8 mouse cellular contexts compared by ENCODE assay signal in the genomic region with DNA sequence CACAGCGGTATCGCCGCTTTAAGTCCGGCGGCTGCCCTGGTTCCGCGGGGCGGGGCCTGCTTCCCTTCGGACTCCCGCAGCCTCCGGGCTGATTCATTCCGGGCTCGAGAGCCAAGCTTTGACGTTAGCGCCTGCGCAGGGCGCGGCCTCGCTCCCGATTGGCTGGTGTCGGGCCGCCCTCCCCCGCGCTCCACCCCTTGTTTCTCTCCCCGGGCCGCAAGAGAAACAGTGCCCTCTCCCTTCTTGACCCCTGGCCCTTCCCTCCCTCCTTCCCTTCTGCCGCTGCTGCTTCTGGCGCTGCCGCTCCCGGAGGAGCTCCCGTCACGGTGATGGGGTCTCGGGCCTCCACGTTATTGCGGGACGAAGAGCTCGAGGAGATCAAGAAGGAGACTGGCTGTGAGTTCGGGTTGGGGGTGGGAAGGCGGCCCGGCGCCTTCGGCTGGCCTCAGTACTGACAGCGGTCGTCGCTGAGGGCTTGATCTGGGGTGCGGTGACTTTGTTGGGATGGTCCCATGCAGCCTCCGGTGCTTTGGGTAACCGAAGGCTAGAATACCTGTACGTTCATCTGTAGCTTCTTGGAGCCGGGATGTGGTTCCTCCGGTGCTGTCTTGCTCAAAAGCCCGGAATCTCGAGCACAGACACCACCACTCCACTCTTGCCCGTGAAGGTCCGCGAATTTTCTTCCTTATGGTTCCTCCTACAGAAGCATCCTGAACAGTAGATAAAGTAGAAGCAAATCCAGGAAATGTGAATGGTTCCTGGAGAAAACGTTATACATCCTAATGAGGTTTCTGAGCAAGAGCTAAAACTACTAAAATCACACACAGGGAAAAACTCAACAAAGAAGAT. TPM values are rescaled to one million over a fixed set of nuclear protein-coding genes. Genes with fewer than 3 reads are reported as not detected.
DNase-seq lines count a peak whose midpoint lies in the region; ATAC-seq and TF ChIP-seq lines count a peak whose summit lies in the region.

A gene (minus strand): TSS at position 106 of the 849 bp plus-strand sequence.
A gene (plus strand): TSS at position 176 of the 849 bp plus-strand sequence.

- H3K9ac ChIP-seq in hindbrain, embryonic 13.5 days, result peak within 1 kb of the TSS; percentile 83

- H3K36me3 ChIP-seq in hindbrain, embryonic 13.5 days, result no peaks in the 10 kb centered on the region

- WGBS in hindbrain, embryonic 13.5 days, result under 1% methylated on average over 57 of the region's 57 CpGs

- peak within 1 kb of the TSS; percentile 88 for H3K27ac ChIP-seq in hindbrain, embryonic 13.5 days

- ATAC-seq in Patski, result peak; percentile 90
- ATAC-seq in hindbrain, embryonic 13.5 days (ENCODE audit: low FRiP score), result peak; percentile 98

- DNase-seq in Patski (ENCODE audit: low read depth, low spot score), result peak; percentile 85
- peak; percentile 99 for DNase-seq in cerebellum, postnatal 14 days
- peak; percentile 94 to 97 for DNase-seq in frontal cortex, postnatal 14 days (ENCODE audit: low spot score in 2 of 2)
- DNase-seq in layer of hippocampus, postnatal 25 days (ENCODE audit: extremely low spot score in 1 of 2, low spot score in 1 of 2), result peak; percentile 92 to 95
- peak; percentile 99 for DNase-seq in lung, postnatal 25 days (ENCODE audit: low spot score)
- peak; percentile 99 for DNase-seq in retina, embryonic 14.5 days (ENCODE audit: low spot score)
- peak; percentile 95 for DNase-seq in thymus, postnatal 4 days

- H3K9me3 ChIP-seq in hindbrain, embryonic 13.5 days, result no peaks in the 10 kb centered on the region

- CTCF ChIA-PET in Patski (lab: Charles Lee), result interaction anchor here (1.0 to 1.3 kb wide), 2 partner anchors 11 to 17 kb away, joined by 3 to 4 read pairs; no protein-coding TSS in a partner anchor

- H3K4me1 ChIP-seq in hindbrain, embryonic 13.5 days (replicated peaks), result peaks cover 20% of the 10 kb centered on the region

- no peaks in the 10 kb centered on the region for H3K27me3 ChIP-seq in Patski
- H3K27me3 ChIP-seq in hindbrain, embryonic 13.5 days, result no peaks in the 10 kb centered on the region

- POLR2A ChIA-PET in Patski (lab: Charles Lee), result interaction anchor here (0.6 to 2.1 kb wide), 4 partner anchors 10 to 46 kb away, joined by 3 to 15 read pairs (median 4); no protein-coding TSS in a partner anchor

- peak within 1 kb of the TSS; percentile 83 for H3K4me3 ChIP-seq in hindbrain, embryonic 13.5 days

- no peak for TF ChIP-seq CTCF in Patski (IDR thresholded peaks at IDR 0.05)

- peak within 1 kb of the TSS; percentile 66 for H3K4me2 ChIP-seq in hindbrain, embryonic 13.5 days

- in situ Hi-C loops in Patski (cut with MboI; ENCODE audit: low pct_unique_long_range_greater_than_20kb), result no loop called here

RNA-seq across cellular contexts. Expression of the first gene that starts in this region (rescaled TPM):
- 1.7 TPM for polyA plus RNA-seq in Patski (2021)
- polyA plus RNA-seq in hindbrain, embryonic 13.5 days (2015; fragmentation: Nextera tagmentation; extraction: Ambion mirVana), result 0.55 and 0.58 TPM in 2 replicates
- total RNA-seq in layer of hippocampus, postnatal 25 days (2021), result under 1 TPM; 0.49 to 0.96 TPM

RNA-seq across cellular contexts. Expression of the second gene that starts in this region (rescaled TPM):
- 114 TPM for polyA plus RNA-seq in Patski (2021)
- polyA plus RNA-seq in hindbrain, embryonic 13.5 days (2015; fragmentation: Nextera tagmentation; extraction: Ambion mirVana), result 63.0 and 64.3 TPM in 2 replicates
- total RNA-seq in layer of hippocampus, postnatal 25 days (2021), result 100 to 1,000 TPM; 142 to 159 TPM

Comparison
In these comparisons a context has a peak if more than half of its experiments do, and no peak if none do; other contexts are left out.
1. Peak in every context shown above with its lines: DNase-seq, ATAC-seq, H3K4me3 ChIP-seq and H3K27ac ChIP-seq.